Mouse (Mus musculus): ENCODE measurements at regions not wholly inside any gene's neighbourhood (a gene's known extent, or its start where the extent isn't known, plus 50 kb on each side); places are given as distances from the start of the nearest gene placed in this dataset.

GRCm38 (mm10) chr7:128868799-128869198, 124.1 kb downstream of the Sec23ip start:
- TF ChIP-seq CTCF (IDR thresholded peaks at IDR 0.05; ENCODE audit: insufficient read depth, low read length) (no peak), POLR2A (IDR thresholded peaks at IDR 0.05; ENCODE audit: borderline replicate concordance, extremely low read depth, low read depth, low read length) (no peak)
